Mouse (Mus musculus) C2C12 (cell line): ENCODE data around the gene Homer3.

Experiments
- CTCF ChIP-seq: IDR thresholded peaks from one replicate; pipeline ENCODE4 v1.5.1; 2011; ENCODE audit not compliant: control insufficient read depth, insufficient read depth, insufficient read length
- MAX ChIP-seq: IDR thresholded peaks from one replicate; pipeline ENCODE4 v1.6.1; 2011; ENCODE audit warnings: mild to moderate bottlenecking, control low read depth
- MYOD1 ChIP-seq: IDR thresholded peaks from one replicate; pipeline ENCODE4 v1.6.1; 2011; ENCODE audit warnings: low read depth; ENCODE audit not compliant: control insufficient read depth, insufficient read length
- USF1 ChIP-seq: IDR thresholded peaks from one replicate; pipeline ENCODE4 v1.6.1; 2011; ENCODE audit warnings: low read depth, mild to moderate bottlenecking, control low read depth, moderate library complexity

GRCm38 (mm10) chr8:70317872-70318271 is 35.2 kb downstream of the Homer3 start:
- no peak for TF ChIP-seq CTCF
- TF ChIP-seq USF1, result no peak
- no peak for TF ChIP-seq MAX
- no peak for TF ChIP-seq MYOD1
